14 mouse cellular contexts compared by ENCODE assay signal in the genomic region with DNA sequence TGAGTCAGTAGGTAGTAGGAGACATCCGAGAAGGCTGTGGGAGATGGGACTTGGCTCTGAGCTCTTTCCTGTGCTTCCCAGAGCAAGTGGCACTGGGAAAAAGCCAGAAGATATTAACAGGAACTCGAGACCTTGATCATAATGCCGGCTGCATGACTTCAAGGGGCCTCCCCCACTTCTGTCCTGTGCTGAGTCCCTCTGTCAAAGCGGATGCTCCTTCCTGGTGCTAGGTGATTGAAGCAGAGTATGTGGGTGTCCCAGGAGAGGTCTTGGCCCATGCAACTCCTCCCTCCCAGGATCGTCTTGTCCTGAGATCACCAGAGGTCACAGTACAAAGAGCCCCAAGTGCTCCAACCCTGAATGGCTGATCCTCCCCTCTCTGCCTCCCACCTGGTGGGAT.
DNase-seq lines count a peak whose midpoint lies in the region.
"Had no signal": no experiment of that assay in that cellular context is flagged by ENCODE, and none has a peak within 500 bp of the region (broad histone marks: within the 10 kb centered on the region; RNA-seq: fewer than 3 reads in every experiment).

No protein-coding gene starts in this region.

- DNase-seq in cerebellum, adult 11-12 months, result peak; percentile 69
- DNase-seq in cerebellum, adult 18-20 months, result no peak
- peak; percentile 70 for DNase-seq in cerebellum, adult 9-11 months
- DNase-seq in cerebellum, postnatal 10 days, result no peak
- DNase-seq in kidney, adult 9 months, result peak; percentile 13
- DNase-seq in kidney, postnatal 25 days, result no peak
- DNase-seq: adrenal gland, adult 2 months; adrenal gland, postnatal 10 days; adrenal gland, postnatal 25 days; B cell, adult 2 months; cerebellum, adult 11 months; cerebellum, postnatal 14 days; cerebellum, postnatal 36 days; embryo, embryonic 11 days had no signal

Comparison
In these comparisons a context has a peak if more than half of its experiments do, and no peak if none do; other contexts are left out.
1. DNase-seq: peak in cerebellum, adult 11-12 months (single experiment), cerebellum, adult 9-11 months (single experiment) and kidney, adult 9 months (single experiment); none in cerebellum, adult 18-20 months (0 of 2), cerebellum, postnatal 10 days (0 of 2) and kidney, postnatal 25 days (0 of 2).